Mouse (Mus musculus) liver (tissue): ENCODE measurements around the gene Cpxm2.

ENCODE experiments used
- DNase-seq: peaks from one replicate; pipeline ENCODE4 v3.0.0-alpha.2; 2020; ENCODE audit warnings: mixed read lengths

Gene Cpxm2

DNA sequence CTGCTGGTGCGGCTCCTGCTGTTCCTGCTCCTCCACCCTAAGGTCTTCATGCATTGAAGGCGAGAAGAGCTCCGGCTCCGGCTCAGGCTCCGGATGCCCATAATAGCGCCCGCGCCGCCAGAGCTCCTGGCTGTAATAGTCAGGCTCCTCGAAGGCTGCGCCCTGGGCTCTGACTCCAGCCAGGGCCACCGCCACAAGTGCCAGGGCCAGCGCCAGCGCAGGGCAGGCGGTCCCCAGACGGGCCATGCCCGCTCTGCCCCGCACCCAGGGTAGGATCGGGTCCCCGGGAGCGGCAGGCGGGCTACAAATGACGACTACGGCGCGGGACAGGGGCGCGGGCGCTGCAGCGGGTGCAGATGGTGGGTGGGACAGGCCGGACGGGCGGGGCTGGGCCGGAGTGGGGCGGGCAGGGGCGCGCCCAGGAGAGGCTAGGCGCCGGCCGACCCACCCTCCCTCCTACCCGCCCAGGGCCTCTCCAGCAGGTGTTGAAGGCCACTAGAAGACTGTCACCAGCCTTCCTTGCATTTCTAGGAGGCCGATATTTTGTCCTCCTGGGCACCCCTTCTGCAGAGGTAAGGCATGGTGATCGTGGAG is at the start of gene Cpxm2:
Gene Cpxm2, minus strand, starts transcription at position 372 of the 594 bp plus-strand sequence.
- no peak for DNase-seq

GRCm38 (mm10) chr7:132204073-132204612 is 49.6 kb upstream of the Cpxm2 start:
- DNase-seq: no peak

- no peak for DNase-seq
These were observed 45.1 kb upstream of the Cpxm2 start for GRCm38 (mm10) chr7:132199686-132200085.

- no peak for DNase-seq
These were observed 44.3 kb upstream of the Cpxm2 start for GRCm38 (mm10) chr7:132198806-132199205.

DNA sequence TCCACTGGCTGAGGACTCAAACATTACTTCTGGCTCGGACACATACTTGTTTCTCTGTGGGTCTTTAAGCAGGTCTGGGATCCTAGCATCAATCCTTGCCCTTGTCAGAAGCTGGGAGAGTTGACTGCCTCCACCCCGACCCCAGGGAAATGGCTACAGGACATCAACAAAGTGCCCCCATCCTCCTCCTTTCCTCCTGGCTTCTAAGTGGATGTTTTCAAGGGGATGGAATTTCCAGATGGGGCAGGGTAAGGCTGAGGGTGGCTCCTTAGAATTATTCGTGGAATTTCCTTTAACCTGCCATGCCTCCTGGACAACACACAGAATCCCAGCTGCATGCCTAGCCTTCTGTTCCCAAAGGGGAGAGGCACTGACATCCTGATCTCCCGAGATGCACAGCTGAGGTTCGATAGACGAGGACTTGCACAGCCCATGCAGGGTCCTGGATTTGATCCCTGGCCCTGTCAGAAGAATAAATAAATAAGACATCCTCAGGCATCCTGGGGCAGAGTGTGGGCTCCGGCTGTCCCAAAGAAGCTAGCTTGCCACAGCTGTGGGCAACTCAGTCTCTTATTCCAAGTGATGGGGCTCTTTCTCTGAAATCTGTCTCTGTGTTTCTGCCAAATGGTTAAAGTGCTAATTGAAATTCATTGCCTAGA is 43.4 kb upstream of the Cpxm2 start:
- no peak for DNase-seq

GRCm38 (mm10) chr7:132196581-132196980 is 42.0 kb upstream of the Cpxm2 start:
- DNase-seq: no peak

- no peak for DNase-seq
These were observed 39.1 kb upstream of the Cpxm2 start for GRCm38 (mm10) chr7:132193606-132194005.

DNA sequence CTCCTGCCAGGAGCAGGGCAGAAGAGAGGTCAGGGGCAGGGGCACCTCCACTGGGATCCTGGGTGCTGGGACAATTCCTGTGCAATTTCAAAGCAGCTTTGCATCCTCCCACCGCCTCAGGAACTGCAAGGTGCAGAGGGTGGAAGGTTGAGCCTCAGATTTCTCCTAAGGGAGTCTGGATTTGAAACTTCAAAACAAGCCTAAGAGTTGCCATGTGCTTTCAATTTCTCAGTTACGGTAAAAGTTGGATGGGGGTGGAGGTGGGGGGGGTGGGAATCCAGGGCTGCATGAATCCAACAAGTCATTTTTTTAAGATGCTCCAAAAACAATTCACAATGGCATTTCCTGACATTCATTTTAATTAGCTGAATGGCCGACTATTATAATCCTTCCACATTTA is 32.9 kb upstream of the Cpxm2 start:
- no peak for DNase-seq

DNA sequence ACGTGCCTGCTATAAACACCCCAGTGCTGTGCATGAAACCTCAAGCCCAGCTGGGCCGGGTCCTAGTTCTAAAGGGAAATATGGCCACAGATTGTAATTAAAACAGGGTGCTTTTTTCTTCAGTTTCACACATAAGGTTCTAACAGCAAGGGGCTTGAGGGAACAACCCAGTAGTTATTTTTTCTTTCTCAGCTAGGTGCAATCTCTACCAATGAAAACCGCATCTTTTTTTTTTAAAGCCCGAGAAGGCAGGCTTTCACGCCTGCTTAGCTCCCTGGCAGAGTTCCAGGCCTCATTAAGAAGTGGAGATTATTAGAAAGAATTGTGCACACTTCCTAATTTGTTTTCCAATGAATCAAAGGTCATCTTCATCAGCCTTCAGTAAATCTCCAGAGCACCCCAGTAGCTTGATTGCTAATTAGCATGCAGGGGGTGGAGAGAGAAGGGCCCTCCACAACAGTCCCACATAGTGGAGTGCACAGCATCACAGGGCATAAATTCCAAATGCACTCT is 29.4 kb upstream of the Cpxm2 start:
- DNase-seq: no peak

DNA sequence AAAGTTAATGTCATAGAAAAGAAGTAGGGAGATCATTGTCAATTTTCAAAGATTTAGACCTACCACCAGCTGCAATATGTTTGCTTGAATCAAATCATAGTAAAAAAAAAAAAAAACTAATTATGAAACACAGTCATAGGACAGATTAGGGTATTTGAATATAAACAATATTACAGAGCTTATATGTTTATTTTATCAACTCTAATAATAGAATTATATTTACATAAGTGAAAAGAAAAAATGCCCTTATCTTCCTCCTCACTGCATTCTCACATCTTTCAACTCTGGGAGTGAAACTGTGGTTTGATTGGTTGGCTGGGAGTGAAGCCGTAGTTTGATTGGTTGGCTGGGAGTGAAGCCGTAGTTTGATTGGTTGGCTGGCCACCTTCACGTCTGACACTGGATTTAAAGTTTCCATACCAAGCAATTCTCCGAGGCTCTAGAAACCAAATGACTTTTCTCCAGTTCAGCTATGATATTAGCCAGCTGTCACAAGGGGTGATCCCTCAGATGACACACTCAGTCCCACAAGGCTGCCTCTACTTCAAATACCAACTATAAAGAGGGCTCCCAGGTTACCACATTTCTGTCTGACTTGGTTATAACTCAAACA is 27.2 kb upstream of the Cpxm2 start:
- DNase-seq: no peak

GRCm38 (mm10) chr7:132181042-132181441 is 26.5 kb upstream of the Cpxm2 start:
- no peak for DNase-seq

- DNase-seq: no peak
These were observed 24.5 kb upstream of the Cpxm2 start for GRCm38 (mm10) chr7:132179049-132179448.

DNA sequence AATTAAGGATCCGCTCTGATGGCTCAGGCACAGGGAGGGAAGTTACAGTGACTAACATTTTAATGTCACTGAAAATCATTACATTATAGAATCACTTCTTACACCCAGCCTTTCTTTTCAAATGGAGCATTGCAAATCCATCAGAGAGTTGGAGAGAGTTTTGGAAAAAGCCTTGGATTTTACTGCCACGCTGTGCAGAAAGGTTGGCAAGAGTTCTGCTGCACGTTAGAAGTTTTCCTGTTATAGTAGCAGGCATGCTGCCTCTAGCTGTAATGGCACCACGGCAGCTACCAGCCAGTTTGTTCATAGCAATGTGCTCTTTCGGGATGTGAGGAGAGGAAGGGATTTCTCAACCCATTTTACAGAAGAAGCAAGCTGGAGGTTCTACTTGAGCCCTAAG is 20.2 kb upstream of the Cpxm2 start:
- no peak for DNase-seq

GRCm38 (mm10) chr7:132174296-132174695 is 19.8 kb upstream of the Cpxm2 start:
- no peak for DNase-seq

DNA sequence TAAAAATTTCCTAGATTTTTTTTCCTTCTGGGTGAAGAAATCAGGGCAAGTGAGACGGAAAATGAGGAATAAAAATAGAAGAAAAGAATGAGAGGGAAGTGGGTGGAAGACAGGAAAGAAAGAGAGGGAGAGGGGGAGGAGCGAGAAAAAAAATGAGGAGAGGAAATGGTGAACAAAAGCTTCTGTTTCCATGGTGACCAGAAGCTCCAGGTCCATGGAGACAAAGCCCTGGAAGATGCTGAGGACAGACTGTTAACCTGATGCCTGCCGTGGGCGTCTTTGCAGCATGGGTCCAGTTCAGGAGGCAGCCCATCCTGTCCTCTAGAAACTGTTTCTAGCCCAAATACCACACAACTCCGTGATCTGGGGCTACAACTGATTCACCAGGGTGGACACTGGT is 17.7 kb upstream of the Cpxm2 start:
- no peak for DNase-seq

DNA sequence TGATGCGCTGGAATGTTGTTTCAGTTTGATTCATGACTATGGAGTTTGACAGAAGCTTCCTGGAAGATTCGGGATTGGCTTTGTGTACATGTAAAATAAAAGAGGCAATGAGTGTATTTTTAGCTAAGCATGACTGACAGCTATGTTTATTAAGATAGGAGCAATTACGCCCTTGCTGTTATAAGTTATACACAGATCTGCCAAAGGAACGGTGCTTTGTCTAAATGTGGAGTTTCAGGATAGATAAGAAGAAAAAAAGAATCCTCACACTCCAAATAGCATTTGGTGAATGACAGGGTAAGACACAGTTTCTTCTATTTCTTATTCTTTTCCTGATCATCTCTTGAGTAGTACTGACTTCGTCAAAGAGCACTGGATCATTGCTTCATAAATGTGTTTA is 17.2 kb upstream of the Cpxm2 start:
- DNase-seq: no peak

DNA sequence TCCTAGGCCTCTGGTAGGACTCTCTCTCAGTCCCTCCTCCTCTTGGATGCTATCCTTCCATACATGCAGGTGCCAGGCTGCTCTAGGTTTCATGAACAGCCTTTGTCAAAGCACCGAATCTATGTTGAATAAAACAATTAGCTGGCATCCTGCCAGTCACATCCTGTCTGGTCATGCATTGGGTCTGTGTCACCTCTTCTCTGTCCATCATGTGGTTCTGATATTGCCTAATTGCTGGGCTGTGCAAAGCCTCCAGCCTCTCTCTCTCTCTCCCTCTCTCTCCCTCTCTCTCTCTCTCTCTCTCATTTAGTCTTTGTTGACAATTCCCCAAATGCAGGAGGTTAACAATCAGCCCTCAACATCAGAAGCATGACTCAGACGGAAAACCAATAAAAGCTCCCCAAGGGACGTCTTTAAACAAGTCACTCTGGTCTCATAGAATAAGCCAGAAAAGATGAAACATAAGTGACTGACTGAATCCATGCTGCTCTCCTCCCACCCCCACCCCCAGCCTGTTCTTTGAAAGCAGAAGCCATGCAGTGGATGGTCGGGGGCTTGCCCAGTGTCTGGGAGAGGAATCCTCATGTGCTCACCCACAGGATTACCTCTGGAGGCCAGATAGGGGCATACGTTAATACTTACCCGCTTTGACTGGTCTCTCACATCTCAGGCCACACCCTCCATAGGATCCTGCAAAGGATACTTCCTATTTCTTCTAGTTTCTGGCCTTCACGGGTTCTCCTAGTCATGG is 15.1 kb upstream of the Cpxm2 start:
- DNase-seq: no peak

- no peak for DNase-seq
These were observed 12.7 kb upstream of the Cpxm2 start for GRCm38 (mm10) chr7:132167239-132167638.

DNA sequence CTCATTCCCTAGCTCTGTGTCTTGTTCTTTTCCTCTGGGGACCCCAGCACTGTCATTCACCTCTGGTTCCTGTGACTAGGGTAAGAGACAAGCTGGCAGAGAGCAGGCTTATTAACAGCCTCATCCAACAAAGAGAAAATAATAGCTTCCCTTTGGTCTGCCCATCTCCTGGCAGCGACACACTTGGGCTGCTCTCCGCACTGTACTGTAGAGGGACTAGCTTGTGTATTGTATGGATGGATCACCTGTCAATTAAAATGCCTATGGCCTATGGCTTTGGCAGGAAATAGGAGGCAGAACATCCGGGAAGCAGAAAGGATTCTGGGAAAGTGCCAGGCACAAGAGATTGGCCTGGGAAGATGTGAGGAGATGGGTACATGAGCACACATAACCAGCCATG is 7.7 kb upstream of the Cpxm2 start:
- no peak for DNase-seq

- DNase-seq: no peak
These were observed 3.9 kb upstream of the Cpxm2 start for GRCm38 (mm10) chr7:132158321-132159025.

GRCm38 (mm10) chr7:132153725-132154147 is 803 bp downstream of the Cpxm2 start:
- DNase-seq: no peak

GRCm38 (mm10) chr7:132145227-132145800 is 9.2 kb downstream of the Cpxm2 start:
- DNase-seq: no peak
